Mouse (Mus musculus) frontal cortex, postnatal 10 days (tissue): Measurements from ENCODE around the gene Kif18b.

ENCODE experiments used
- DNase-seq, 2 experiments: peaks; one replicate each; pipeline ENCODE4 v3.0.0; 2022; ENCODE audit warnings: low spot score in 2 of 2, mixed read lengths in 1 of 2

The Kif18b gene

GRCm38 (mm10) chr11:102881314-102882198 lies 43.4 kb downstream of the Kif18b start:
- DNase-seq, result no peak

GRCm38 (mm10) chr11:102880585-102881313 lies 44.2 kb downstream of the Kif18b start, which contains the start of the genes Eftud2 and Ccdc103:
Eftud2 (minus strand) TSS chr11:102880985.
Ccdc103 (plus strand) TSS chr11:102881204.
- peak; percentile 84 to 90 for DNase-seq

GRCm38 (mm10) chr11:102879558-102879957 lies 45.4 kb downstream of the Kif18b start:
- DNase-seq, result no peak

- no peak for DNase-seq
Measured at GRCm38 (mm10) chr11:102874801-102875334, 50.1 kb downstream of the Kif18b start.

GRCm38 (mm10) chr11:102864272-102864671 lies 60.7 kb downstream of the Kif18b start:
- peak in 1 of 2 experiments; percentile 61 for DNase-seq

- no peak for DNase-seq
Measured at GRCm38 (mm10) chr11:102859933-102860332, 65.0 kb downstream of the Kif18b start.

GRCm38 (mm10) chr11:102858951-102859350 lies 66.0 kb downstream of the Kif18b start:
- DNase-seq, result no peak

- DNase-seq, result no peak
Measured at GRCm38 (mm10) chr11:102855941-102856340, 69.0 kb downstream of the Kif18b start.
